30 mouse cellular contexts compared by ENCODE assay signal in the genomic region with DNA sequence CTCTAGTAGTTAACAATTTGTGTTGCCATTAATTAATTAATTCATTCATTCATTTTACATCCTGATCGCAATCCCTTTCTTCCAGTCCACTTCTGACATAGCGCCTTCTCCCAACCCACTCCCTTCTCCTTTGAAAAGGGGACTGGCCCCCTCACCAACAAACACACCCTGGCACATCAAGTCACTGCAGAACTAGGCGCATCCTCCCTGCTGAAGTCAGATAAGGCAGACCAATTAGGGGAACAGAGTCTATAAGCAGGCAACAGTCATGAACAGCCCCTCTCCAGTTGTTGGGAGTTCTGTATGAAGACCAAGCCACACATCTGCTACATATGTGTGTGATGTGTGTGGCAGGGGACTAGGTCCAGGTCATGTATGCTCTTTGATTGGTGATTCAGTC. TPM values are rescaled to one million over a fixed set of nuclear protein-coding genes. Genes with fewer than 3 reads are reported as not detected.
DNase-seq lines count a peak whose midpoint lies in the region; ATAC-seq and TF ChIP-seq lines count a peak whose summit lies in the region.
"Had no signal": no experiment of that assay in that cellular context is flagged by ENCODE, and none has a peak within 500 bp of the region (broad histone marks: within the 10 kb centered on the region; RNA-seq: fewer than 3 reads in every experiment).

No protein-coding gene starts in this region.

- TF ChIP-seq EP300 in liver, embryonic 14.5 days (IDR thresholded peaks at IDR 0.05; ENCODE audit: low read depth), result no peak; the same call in 1 of the 2 replicates

- no peak overlapping the region for H3K4me3 ChIP-seq in liver, embryonic 11.5 days (ENCODE audit: low read depth, low read length)
- no peak overlapping the region for H3K4me3 ChIP-seq in liver, embryonic 14.5 days (ENCODE audit: insufficient read depth in 1 of 2, low read depth in 2 of 2, low read length in 2 of 2)
- no peak overlapping the region for H3K4me3 ChIP-seq in kidney, embryonic 14.5 days (ENCODE audit: low read length)
- H3K4me3 ChIP-seq: heart, embryonic 12.5 days; heart, embryonic 15.5 days; hindbrain, embryonic 10.5 days; hindbrain, embryonic 13.5 days had no signal

- 84% methylated on average over 3 of the region's 3 CpGs for WGBS in liver, embryonic 11.5 days
- 46% methylated on average over 3 of the region's 3 CpGs for WGBS in liver, embryonic 14.5 days (ENCODE audit: insufficient replicate concordance)
- WGBS in kidney, embryonic 14.5 days, result 88% methylated on average over 3 of the region's 3 CpGs

- DNase-seq in c-Kit-negative CD71-positive TER-119-positive erythroid progenitor cells, embryonic 14.5 days (ENCODE audit: low read depth, low spot score), result peak; percentile 25
- DNase-seq in liver, embryonic 11.5 days (ENCODE audit: low spot score), result no peak
- DNase-seq in liver, embryonic 14.5 days (ENCODE audit: low read depth in 3 of 3, low spot score in 3 of 3), result peak; percentile 9 to 35 (median 9)
- DNase-seq in adrenal gland, postnatal 10 days, result no peak
- DNase-seq: adrenal gland, postnatal 14 days; B cell, adult 2 months; cerebellum, adult 18-20 months; cerebellum, adult 9-10 months; cerebellum, postnatal 14 days; forebrain, postnatal 0 days; gastrocnemius, postnatal 25 days; heart, adult 18-20 months; heart, postnatal 10 days; heart, postnatal 36 days had no signal

- H3K4me1 ChIP-seq in liver, embryonic 11.5 days (replicated peaks; ENCODE audit: control insufficient read depth, insufficient read depth, low read length), result no peaks in the 10 kb centered on the region
- peaks cover 0 to 6% of the 10 kb centered on the region in 2 experiments; a peak in 2 of 4 replicates for H3K4me1 ChIP-seq in liver, embryonic 14.5 days (replicated peaks; ENCODE audit: control insufficient read depth in 2 of 2, insufficient read depth in 2 of 2, low read length in 1 of 2)
- no peaks in the 10 kb centered on the region for H3K4me1 ChIP-seq in kidney, embryonic 14.5 days (ENCODE audit: control insufficient read depth, insufficient read depth, low read length)
- H3K4me1 ChIP-seq: heart, embryonic 12.5 days; heart, embryonic 15.5 days; hindbrain, embryonic 10.5 days; hindbrain, embryonic 13.5 days had no signal

- no peak overlapping the region for H3K4me2 ChIP-seq in liver, embryonic 11.5 days
- no peak overlapping the region for H3K4me2 ChIP-seq in liver, embryonic 14.5 days (ENCODE audit: low read depth)
- no peak overlapping the region for H3K4me2 ChIP-seq in kidney, embryonic 14.5 days (replicated peaks; ENCODE audit: low read depth, low read length)
- H3K4me2 ChIP-seq: heart, embryonic 12.5 days; heart, embryonic 15.5 days; hindbrain, embryonic 13.5 days had no signal

- ATAC-seq in liver, embryonic 11.5 days (replicated peaks; ENCODE audit: low FRiP score), result peak; percentile 49; the same call in 1 of the 2 replicates
- ATAC-seq in liver, embryonic 14.5 days (ENCODE audit: insufficient read depth), result peak; percentile 90
- no peak for ATAC-seq in kidney, embryonic 14.5 days (ENCODE audit: low FRiP score, low TSS enrichment)
- ATAC-seq in erythroblast, adult 5-6 weeks (replicated peaks; ENCODE audit: low FRiP score, poor library complexity, severe bottlenecking), result no peak
- ATAC-seq: forebrain, embryonic 14.5 days; forebrain, postnatal 0 days; hindbrain, embryonic 16.5 days; Patski had no signal

- no peaks in the 10 kb centered on the region for H3K36me3 ChIP-seq in liver, embryonic 11.5 days (ENCODE audit: control insufficient read depth, insufficient read depth, low read length)
- no peaks in the 10 kb centered on the region for H3K36me3 ChIP-seq in liver, embryonic 14.5 days (replicated peaks; ENCODE audit: control insufficient read depth, insufficient read depth, low read depth)
- no peaks in the 10 kb centered on the region for H3K36me3 ChIP-seq in kidney, embryonic 14.5 days (ENCODE audit: control insufficient read depth, insufficient read depth, low read length)
- H3K36me3 ChIP-seq: G1E; heart, embryonic 12.5 days; heart, embryonic 15.5 days; hindbrain, embryonic 10.5 days; hindbrain, embryonic 13.5 days had no signal

- H3K27me3 ChIP-seq in liver, embryonic 11.5 days (replicated peaks; ENCODE audit: control insufficient read depth, insufficient read depth, low read length), result no peaks in the 10 kb centered on the region
- no peaks in the 10 kb centered on the region for H3K27me3 ChIP-seq in liver, embryonic 14.5 days (ENCODE audit: control insufficient read depth, insufficient read depth, low read length)
- no peaks in the 10 kb centered on the region for H3K27me3 ChIP-seq in kidney, embryonic 14.5 days (ENCODE audit: control insufficient read depth, insufficient read depth, low read length)
- H3K27me3 ChIP-seq: CH12.LX; heart, embryonic 12.5 days; heart, embryonic 15.5 days; hindbrain, embryonic 13.5 days had no signal

- no peaks in the 10 kb centered on the region for H3K9me3 ChIP-seq in liver, embryonic 11.5 days (ENCODE audit: control insufficient read depth, low read length)
- H3K9me3 ChIP-seq in liver, embryonic 14.5 days (ENCODE audit: control insufficient read depth, low read length), result no peaks in the 10 kb centered on the region
- H3K9me3 ChIP-seq in kidney, embryonic 14.5 days (ENCODE audit: control insufficient read depth, low read length), result no peaks in the 10 kb centered on the region
- H3K9me3 ChIP-seq: G1E; heart, embryonic 12.5 days; heart, embryonic 15.5 days; hindbrain, embryonic 10.5 days; hindbrain, embryonic 13.5 days had no signal

- H3K9ac ChIP-seq in liver, embryonic 11.5 days (ENCODE audit: low read depth, low read length), result no peak overlapping the region
- H3K9ac ChIP-seq in liver, embryonic 14.5 days (replicated peaks), result no peak overlapping the region
- no peak overlapping the region for H3K9ac ChIP-seq in kidney, embryonic 14.5 days (ENCODE audit: low read depth, low read length)
- H3K9ac ChIP-seq: forebrain, postnatal 0 days; heart, embryonic 12.5 days; heart, embryonic 15.5 days; hindbrain, embryonic 13.5 days had no signal

- no peak overlapping the region for H3K27ac ChIP-seq in liver, embryonic 11.5 days (ENCODE audit: low read depth, low read length)
- no peak overlapping the region for H3K27ac ChIP-seq in liver, embryonic 14.5 days
- no peak overlapping the region for H3K27ac ChIP-seq in kidney, embryonic 14.5 days (ENCODE audit: low read depth, low read length)
- H3K27ac ChIP-seq: heart, embryonic 15.5 days; hindbrain, embryonic 10.5 days; hindbrain, embryonic 13.5 days had no signal

- no peak for TF ChIP-seq CTCF in liver, embryonic 14.5 days (IDR thresholded peaks at IDR 0.05; ENCODE audit: low read depth)

RNA-seq across cellular contexts. Expression of a gene that starts 33.4 kb away (rescaled TPM):
- polyA plus RNA-seq in liver, embryonic 11.5 days (2014; fragmentation: Nextera tagmentation; extraction: Ambion mirVana), result not detected in 2 replicates
- polyA plus RNA-seq in liver, embryonic 14.5 days (2012; rRNA removed), result 0.42 and 0.45 TPM in 2 replicates
- 0.47 and 1.4 TPM in 2 replicates for polyA plus RNA-seq in liver, embryonic 14.5 days (2014; fragmentation: Nextera tagmentation; extraction: Ambion mirVana)
- polyA plus RNA-seq in kidney, embryonic 14.5 days (2014; fragmentation: Nextera tagmentation; extraction: Ambion mirVana), result not detected in 2 replicates
- total RNA-seq in adrenal gland, postnatal 10 days (2021), result 1 to 10 TPM; 4.5 to 8.9 TPM
- total RNA-seq in erythroblast, adult 5-6 weeks (2015; ENCODE audit: low replicate concordance), result not detected in 2 replicates
- not detected in 2 replicates for total RNA-seq in erythroblast, adult 5-6 weeks (2017; ENCODE audit: low replicate concordance)
- total RNA-seq: CH12.LX; forebrain, postnatal 0 days; G1E; gastrocnemius, adult 8-10 months; gastrocnemius, postnatal 25 days; heart, adult 18-20 months; heart, postnatal 10 days; heart, postnatal 36 days had no signal
- polyA plus RNA-seq: embryonic facial prominence, embryonic 11.5 days; embryonic facial prominence, embryonic 14.5 days; forebrain, embryonic 11.5 days; forebrain, embryonic 14.5 days; forebrain, postnatal 0 days; frontal cortex, adult 2 months; G1E; heart, embryonic 12.5 days; heart, embryonic 15.5 days; hindbrain, embryonic 10.5 days; hindbrain, embryonic 13.5 days; hindbrain, embryonic 16.5 days; Patski had no signal

Comparison
In these comparisons a context has a peak if more than half of its experiments do, and no peak if none do; other contexts are left out.
1. DNase-seq: peak in c-Kit-negative CD71-positive TER-119-positive erythroid progenitor cells, embryonic 14.5 days (single experiment) and liver, embryonic 14.5 days (3 of 3); none in liver, embryonic 11.5 days (single experiment) and adrenal gland, postnatal 10 days (single experiment).
2. ATAC-seq: peak in liver, embryonic 11.5 days (single experiment) and liver, embryonic 14.5 days (single experiment); none in kidney, embryonic 14.5 days (single experiment) and erythroblast, adult 5-6 weeks (single experiment).